Mouse (Mus musculus): ENCODE measurements around the gene Gpc3.

- TF ChIP-seq CTCF (IDR thresholded peaks at IDR 0.05; ENCODE audit: insufficient read depth, low read depth, low read length) = no peak
- no peak for TF ChIP-seq POLR2A (IDR thresholded peaks at IDR 0.05; ENCODE audit: insufficient read depth, low read depth, low read length)
Observed at GRCm38 (mm10) chrX:52626963-52627716, 13.4 kb upstream of the Gpc3 start.

All from olfactory bulb, adult 2 months (tissue).